Mouse (Mus musculus) midbrain, embryonic 16.5 days (tissue): Measurements from ENCODE around the gene Hyal5. TPM values are rescaled to one million over a fixed set of nuclear protein-coding genes. Genes with fewer than 3 reads are reported as not detected.

Experiments
- ATAC-seq: fragments of 200-750 bp; cut with Nextera tagmentation; 2 replicates; pipeline ENCODE4 v1.8.0; 2017; ENCODE audit warnings: moderate TSS enrichment
- H3K27ac ChIP-seq: fragments of 300-500 bp; sonication (generic); 2 replicates; pipeline ENCODE4 v1.5.1; 2014; ENCODE audit warnings: mild to moderate bottlenecking, low read length, mixed read lengths
- H3K27me3 ChIP-seq: fragments of 300-500 bp; sonication (generic); 2 replicates; pipeline ENCODE4 v1.6.1; 2014; ENCODE audit warnings: low read depth, low read length, mixed read lengths; ENCODE audit not compliant: control insufficient read depth, insufficient read depth
- H3K36me3 ChIP-seq: fragments of 300-500 bp; sonication (generic); 2 replicates; pipeline ENCODE4 v1.6.1; 2014; ENCODE audit warnings: mild to moderate bottlenecking, low read length, moderate library complexity, mixed read lengths; ENCODE audit not compliant: control insufficient read depth, insufficient read depth
- H3K4me1 ChIP-seq: fragments of 300-500 bp; sonication (generic); 2 replicates; pipeline ENCODE4 v1.6.1; 2014; ENCODE audit warnings: mild to moderate bottlenecking, low read length, mixed read lengths; ENCODE audit not compliant: control insufficient read depth, insufficient read depth
- H3K4me2 ChIP-seq: fragments of 300-500 bp; sonication (generic); 2 replicates; pipeline ENCODE4 v1.6.1; 2014; ENCODE audit warnings: mild to moderate bottlenecking, low read length, mixed read lengths
- H3K4me3 ChIP-seq: fragments of 300-500 bp; sonication (generic); 2 replicates; pipeline ENCODE4 v1.5.1; 2014; ENCODE audit warnings: low read depth, mild to moderate bottlenecking, low read length, moderate library complexity, mixed read lengths
- H3K9ac ChIP-seq: fragments of 300-500 bp; sonication (generic); 2 replicates; pipeline ENCODE4 v1.6.1; 2014; ENCODE audit warnings: low read depth, low read length, mixed read lengths
- H3K9me3 ChIP-seq: fragments of 300-500 bp; sonication (generic); replicated peaks from 2 replicates; pipeline ENCODE4 v1.6.1; 2014; ENCODE audit warnings: mild to moderate bottlenecking, low read length, mixed read lengths; ENCODE audit not compliant: control insufficient read depth, poor library complexity, severe bottlenecking
- WGBS: fragments of 180-500 bp; shearing (Covaris S2); extraction: QIAGEN DNeasy Blood & Tissue Kit; methylation state at CpG from one replicate; pipeline ENCODE4 v1.1.7; 2014; 5-methylcytosine and 5-hydroxymethylcytosine counted together
- polyA plus RNA-seq: library from polyadenylated mRNA; unstranded; fragments of >200 nt; fragmentation: Nextera tagmentation; extraction: Ambion mirVana; gene quantifications from 2 replicates; pipeline ENCODE4 v1.2.1, GENCODE M21; 2015

The Hyal5 gene
- polyA plus RNA-seq, 1 experiment from 2014 or later, result not detected

GRCm38 (mm10) chr6:24910728-24911105 lies 52.9 kb downstream of the Hyal5 start:
- no peaks in the 10 kb centered on the region for H3K4me1 ChIP-seq
- no peak overlapping the region for H3K9ac ChIP-seq
- H3K27ac ChIP-seq, result no peak overlapping the region
- H3K9me3 ChIP-seq, result no peaks in the 10 kb centered on the region
- no peaks in the 10 kb centered on the region for H3K27me3 ChIP-seq
- no peak overlapping the region for H3K4me3 ChIP-seq
- no peak overlapping the region for H3K4me2 ChIP-seq
- no peak for ATAC-seq
- H3K36me3 ChIP-seq, result no peaks in the 10 kb centered on the region

- Histone ChIP-seq H3K9ac (no peak overlapping the region), H3K4me2 (no peak overlapping the region), H3K4me3 (no peak overlapping the region), H3K27ac (no peak overlapping the region), H3K9me3 (no peaks in the 10 kb centered on the region), H3K36me3 (no peaks in the 10 kb centered on the region), H3K4me1 (no peaks in the 10 kb centered on the region), H3K27me3 (no peaks in the 10 kb centered on the region)
- no peak for ATAC-seq
- 93% methylated on average over 2 of the region's 2 CpGs for WGBS
These were observed 55.8 kb downstream of the Hyal5 start for GRCm38 (mm10) chr6:24913591-24913990.

- Histone ChIP-seq H3K4me2 (no peak overlapping the region), H3K27ac (no peak overlapping the region), H3K36me3 (no peaks in the 10 kb centered on the region), H3K4me3 (no peak overlapping the region), H3K27me3 (no peaks in the 10 kb centered on the region), H3K4me1 (no peaks in the 10 kb centered on the region), H3K9ac (no peak overlapping the region), H3K9me3 (no peaks in the 10 kb centered on the region)
- WGBS, result 90% methylated on average over 11 of the region's 11 CpGs
- ATAC-seq, result no peak
These were observed 67.4 kb downstream of the Hyal5 start for GRCm38 (mm10) chr6:24925076-24925785.

Other genes starting within 250 kb of the Hyal5 start
- gene Wasl, start 193.0 kb upstream of the Hyal5 start, polyA plus RNA-seq, result 61.3 and 63.2 TPM in 2 replicates
- gene Hyal6, start 124.8 kb upstream of the Hyal5 start, polyA plus RNA-seq, result not detected in 2 replicates
- gene Hyal4, start 109.7 kb upstream of the Hyal5 start, polyA plus RNA-seq, result not detected in 2 replicates
- not detected in 2 replicates for gene Spam1, start 66.8 kb upstream of the Hyal5 start, polyA plus RNA-seq
- 3.4 and 4.6 TPM in 2 replicates for gene Tmem229a, start 98.3 kb downstream of the Hyal5 start, polyA plus RNA-seq